Mouse (Mus musculus) CH12.LX (cell line): ENCODE measurements around the gene Col28a1.

Experiments
- CHD1 ChIP-seq: IDR thresholded peaks from 2 replicates; pipeline ENCODE4 v1.6.1; 2012; ENCODE audit warnings: low read depth, low read length, improper control_type of control experiment, inconsistent platforms
- CTCF ChIP-seq, 2 experiments: IDR thresholded peaks in 1 of 2; conservative IDR thresholded peaks in 1 of 2; 2 replicates each; pipeline ENCODE4 v1.5.1; 2011 to 2012; ENCODE audit warnings: low read depth in 2 of 2, low read length in 2 of 2, improper control_type of control experiment in 1 of 2, inconsistent platforms in 1 of 2, mild to moderate bottlenecking in 1 of 2, moderate library complexity in 1 of 2
- E2F4 ChIP-seq: IDR thresholded peaks from 2 replicates; pipeline ENCODE4 v1.6.1; 2011; ENCODE audit warnings: low read depth, low read length, improper control_type of control experiment; ENCODE audit not compliant: insufficient replicate concordance
- EP300 ChIP-seq: IDR thresholded peaks from 2 replicates; pipeline ENCODE4 v1.6.1; 2011; ENCODE audit warnings: low read length, improper control_type of control experiment
- HCFC1 ChIP-seq: IDR thresholded peaks from 2 replicates; pipeline ENCODE4 v1.6.1; 2012; ENCODE audit warnings: low read depth, mild to moderate bottlenecking, inconsistent platforms, low read length, improper control_type of control experiment
- MEF2A ChIP-seq: IDR thresholded peaks from 2 replicates; pipeline ENCODE4 v1.6.1; 2014; ENCODE audit warnings: low read depth, mild to moderate bottlenecking, inconsistent platforms, low read length, improper control_type of control experiment, borderline replicate concordance
- MYC ChIP-seq: IDR thresholded peaks from 2 replicates; pipeline ENCODE4 v1.6.1; 2011; ENCODE audit warnings: low read depth, mild to moderate bottlenecking, improper control_type of control experiment, low read length
- POLR2A ChIP-seq: IDR thresholded peaks from 2 replicates; pipeline ENCODE4 v1.6.1; 2011; ENCODE audit warnings: low read depth, mild to moderate bottlenecking, improper control_type of control experiment, low read length
- SMC3 ChIP-seq: IDR thresholded peaks from 2 replicates; pipeline ENCODE4 v1.6.1; 2011; ENCODE audit warnings: low read depth, low read length, improper control_type of control experiment
- TBP ChIP-seq: conservative IDR thresholded peaks from 2 replicates; pipeline ENCODE4 v1.6.1; 2011; ENCODE audit warnings: low read depth, low read length, improper control_type of control experiment
- UBTF ChIP-seq: IDR thresholded peaks from 2 replicates; pipeline ENCODE4 v1.6.1; 2012; ENCODE audit warnings: low read depth, mild to moderate bottlenecking, inconsistent platforms, low read length, improper control_type of control experiment, moderate library complexity
- USF1 ChIP-seq: IDR thresholded peaks from 2 replicates; pipeline ENCODE4 v1.6.1; 2014; ENCODE audit warnings: low read depth, mild to moderate bottlenecking, inconsistent platforms, low read length, improper control_type of control experiment
- USF2 ChIP-seq: conservative IDR thresholded peaks from 2 replicates; pipeline ENCODE4 v1.6.1; 2011; ENCODE audit warnings: low read depth, low read length, improper control_type of control experiment
- ZC3H11A ChIP-seq: IDR thresholded peaks from 2 replicates; pipeline ENCODE4 v1.6.1; 2012; ENCODE audit warnings: low read depth, mild to moderate bottlenecking, inconsistent platforms, low read length, improper control_type of control experiment

- TF ChIP-seq CTCF (conservative IDR thresholded peaks at IDR 0.05 in 1 of 2, IDR thresholded peaks at IDR 0.05 in 1 of 2; ENCODE audit: low read depth in 2 of 2, low read length in 2 of 2) (no peak), POLR2A (no peak), MEF2A (no peak), ZC3H11A (no peak), EP300 (no peak), USF2 (no peak), E2F4 (no peak), MYC (no peak), UBTF (no peak), USF1 (no peak), HCFC1 (no peak), TBP (no peak), CHD1 (no peak), SMC3 (no peak)
Measured at GRCm38 (mm10) chr6:7994736-7995135, 197.7 kb downstream of the Col28a1 start.
